In genomic region chr19:47067924-47068611, GRCm38 (mm10) we compare ENCODE assay signal across 8 mouse cellular contexts. TPM values are rescaled to one million over a fixed set of nuclear protein-coding genes. Genes with fewer than 3 reads are reported as not detected.
DNase-seq lines count a peak whose midpoint lies in the region; ATAC-seq and TF ChIP-seq lines count a peak whose summit lies in the region.

No protein-coding gene starts in this region.

- H3K27me3 ChIP-seq in hindbrain, embryonic 16.5 days (replicated peaks; ENCODE audit: control insufficient read depth, insufficient read depth, low read length) = no peaks in the 10 kb centered on the region

- peaks cover 8% of the 10 kb centered on the region for H3K4me1 ChIP-seq in hindbrain, embryonic 16.5 days (ENCODE audit: control insufficient read depth, insufficient read depth, low read depth, low read length)

- TF ChIP-seq CTCF in left cerebral cortex, adult 2 months (IDR thresholded peaks at IDR 0.05) = peak; percentile 37

- H3K36me3 ChIP-seq in hindbrain, embryonic 16.5 days (ENCODE audit: control insufficient read depth, insufficient read depth, low read length) = peaks cover 9% of the 10 kb centered on the region
- H3K36me3 ChIP-seq in macrophage (ENCODE audit: inconsistent target) = peaks cover 21% of the 10 kb centered on the region

- peak overlapping the region; percentile 93 for H3K9ac ChIP-seq in hindbrain, embryonic 16.5 days (ENCODE audit: low read depth, low read length)

- DNase-seq in ZHBTc4 (ENCODE audit: low read depth, low spot score) = peak; percentile 94
- peak; percentile 63 to 78 for DNase-seq in cerebellum, postnatal 4 days (ENCODE audit: low spot score in 2 of 2)
- peak; percentile 84 for DNase-seq in gastrocnemius, adult 18-20 months (ENCODE audit: low spot score)
- DNase-seq in left cerebral cortex, adult 2 months (ENCODE audit: extremely low spot score in 1 of 2, low spot score in 2 of 2) = peak; percentile 83 to 86
- peak; percentile 89 for DNase-seq in right cerebral cortex, adult 18-20 months
- peak; percentile 70 for DNase-seq in urinary bladder, adult 2 months (ENCODE audit: low spot score)

- peaks cover 24% of the 10 kb centered on the region for H3K79me2 ChIP-seq in macrophage (ENCODE audit: inconsistent target)

- ATAC-seq in hindbrain, embryonic 16.5 days = peak; percentile 94

- peak overlapping the region; percentile 92 for H3K27ac ChIP-seq in hindbrain, embryonic 16.5 days (ENCODE audit: low read depth, low read length)
- peak overlapping the region; percentile 85 for H3K27ac ChIP-seq in left cerebral cortex, adult 2 months
- no peak overlapping the region for H3K27ac ChIP-seq in macrophage

- WGBS in hindbrain, embryonic 16.5 days = under 1% methylated on average over 60 of the region's 72 CpGs
- under 1% methylated on average over 67 of the region's 72 CpGs for WGBS in macrophage (ENCODE audit: missing documents)

- intact Hi-C loops in left cerebral cortex, adult 2 months (cut with DNase I) = loop anchor here (1.0 kb wide), 1 partner anchor 17 kb away; no protein-coding TSS in a partner anchor

- peak overlapping the region; percentile 77 for H3K4me2 ChIP-seq in hindbrain, embryonic 16.5 days (ENCODE audit: low read length)

- no peaks in the 10 kb centered on the region for H3K9me3 ChIP-seq in hindbrain, embryonic 16.5 days (ENCODE audit: control insufficient read depth, low read length)

- H3K4me3 ChIP-seq in hindbrain, embryonic 16.5 days (ENCODE audit: low read length) = peak overlapping the region; percentile 98
- H3K4me3 ChIP-seq in left cerebral cortex, adult 2 months = peak overlapping the region; percentile 96
- peak overlapping the region; percentile 56 for H3K4me3 ChIP-seq in macrophage (ENCODE audit: inconsistent target)

RNA-seq across cellular contexts. Expression of gene Taf5, which starts 0.5 kb away (rescaled TPM):
- 1 to 10 TPM; 2.3 to 2.4 TPM for total RNA-seq in gastrocnemius, adult 18-20 months (2021)
- 4.4 and 4.9 TPM in 2 replicates for polyA plus RNA-seq in hindbrain, embryonic 16.5 days (2015; fragmentation: Nextera tagmentation; extraction: Ambion mirVana)
- total RNA-seq in left cerebral cortex, adult 2 months (2021) = 1 to 10 TPM; 6.7 to 7.1 TPM
- 1 to 10 TPM; 1.3 to 7.4 (median 4.4) TPM for total RNA-seq in macrophage (2018; cell fraction: chromatin; rRNA removed)
- 1 to 10 TPM; 1.5 to 3.8 (median 2.8) TPM for total RNA-seq in macrophage (2018; cell fraction: cytosol; rRNA removed)
- 1 to 10 TPM; 1.2 to 9.3 (median 3.9) TPM for total RNA-seq in macrophage (2018; cell fraction: nucleus; rRNA removed)
- polyA plus RNA-seq in macrophage (2018) = 3.1 to 3.3 TPM (median 3.2 TPM) in 3 replicates
- 2.9 and 3.1 TPM in 2 replicates for polyA plus RNA-seq in urinary bladder, adult 2 months (2012; rRNA removed)

RNA-seq across cellular contexts. Expression of gene Pcgf6, which starts 17.4 kb away (rescaled TPM):
- total RNA-seq in gastrocnemius, adult 18-20 months (2021) = 1 to 10 TPM; 4.6 to 4.8 TPM
- polyA plus RNA-seq in hindbrain, embryonic 16.5 days (2015; fragmentation: Nextera tagmentation; extraction: Ambion mirVana) = 26.8 and 30.2 TPM in 2 replicates
- 10 to 100 TPM; 20.0 to 20.1 TPM for total RNA-seq in left cerebral cortex, adult 2 months (2021)
- 10 to 100 TPM in 20 of 26 experiments, 1 to 10 TPM in 6; 6.8 to 47.3 (median 26.9) TPM for total RNA-seq in macrophage (2018; cell fraction: chromatin; rRNA removed)
- 1 to 10 TPM; 2.1 to 7.8 (median 4.6) TPM for total RNA-seq in macrophage (2018; cell fraction: cytosol; rRNA removed)
- total RNA-seq in macrophage (2018; cell fraction: nucleus; rRNA removed) = 10 to 100 TPM in 15 of 26 experiments, 1 to 10 TPM in 11; 3.4 to 35.4 (median 11.6) TPM
- 4.3 to 11.3 TPM (median 6.7 TPM) in 3 replicates for polyA plus RNA-seq in macrophage (2018)
- polyA plus RNA-seq in urinary bladder, adult 2 months (2012; rRNA removed) = 25.4 and 34.1 TPM in 2 replicates

RNA-seq across cellular contexts. Expression of gene Usmg5, which starts 22.4 kb away (rescaled TPM):
- 1,000 to 10,000 TPM; 1,130 to 1,186 TPM for total RNA-seq in gastrocnemius, adult 18-20 months (2021)
- 1,339 and 1,421 TPM in 2 replicates for polyA plus RNA-seq in hindbrain, embryonic 16.5 days (2015; fragmentation: Nextera tagmentation; extraction: Ambion mirVana)
- total RNA-seq in left cerebral cortex, adult 2 months (2021) = 100 to 1,000 TPM; 682 to 687 TPM
- total RNA-seq in macrophage (2018; cell fraction: chromatin; rRNA removed) = 10 to 100 TPM; 15.6 to 58.9 (median 27.9) TPM
- total RNA-seq in macrophage (2018; cell fraction: cytosol; rRNA removed) = 100 to 1,000 TPM; 352 to 833 (median 521) TPM
- 100 to 1,000 TPM in 6 of 26 experiments, 10 to 100 TPM in 20; 25.8 to 161 (median 72.6) TPM for total RNA-seq in macrophage (2018; cell fraction: nucleus; rRNA removed)
- polyA plus RNA-seq in macrophage (2018) = 471 to 670 TPM (median 529 TPM) in 3 replicates
- 429 and 491 TPM in 2 replicates for polyA plus RNA-seq in urinary bladder, adult 2 months (2012; rRNA removed)

RNA-seq across cellular contexts. Expression of gene Pdcd11, which starts 22.5 kb away (rescaled TPM):
- total RNA-seq in gastrocnemius, adult 18-20 months (2021) = 1 to 10 TPM; 7.4 to 8.0 TPM
- 4.4 and 5.0 TPM in 2 replicates for polyA plus RNA-seq in hindbrain, embryonic 16.5 days (2015; fragmentation: Nextera tagmentation; extraction: Ambion mirVana)
- 10 to 100 TPM; 15.6 to 16.4 TPM for total RNA-seq in left cerebral cortex, adult 2 months (2021)
- 10 to 100 TPM; 25.8 to 67.9 (median 39.1) TPM for total RNA-seq in macrophage (2018; cell fraction: chromatin; rRNA removed)
- total RNA-seq in macrophage (2018; cell fraction: cytosol; rRNA removed) = 10 to 100 TPM in 16 of 26 experiments, 1 to 10 TPM in 10; 6.2 to 14.7 (median 10.7) TPM
- total RNA-seq in macrophage (2018; cell fraction: nucleus; rRNA removed) = 10 to 100 TPM; 16.4 to 41.5 (median 21.0) TPM
- 9.7 to 16.3 TPM (median 12.2 TPM) in 3 replicates for polyA plus RNA-seq in macrophage (2018)
- polyA plus RNA-seq in urinary bladder, adult 2 months (2012; rRNA removed) = 12.7 and 15.1 TPM in 2 replicates

RNA-seq across cellular contexts. Expression of gene Nt5c2, which starts 53.1 kb away (rescaled TPM):
- total RNA-seq in gastrocnemius, adult 18-20 months (2021) = 10 to 100 TPM; 11.4 to 12.3 TPM
- polyA plus RNA-seq in hindbrain, embryonic 16.5 days (2015; fragmentation: Nextera tagmentation; extraction: Ambion mirVana) = 77.6 and 80.6 TPM in 2 replicates
- total RNA-seq in left cerebral cortex, adult 2 months (2021) = 10 to 100 TPM; 73.7 to 82.1 TPM
- 100 to 1,000 TPM in 17 of 26 experiments, 10 to 100 TPM in 9; 27.4 to 302 (median 150) TPM for total RNA-seq in macrophage (2018; cell fraction: chromatin; rRNA removed)
- 10 to 100 TPM; 27.9 to 50.7 (median 38.9) TPM for total RNA-seq in macrophage (2018; cell fraction: cytosol; rRNA removed)
- 100 to 1,000 TPM in 6 of 26 experiments, 10 to 100 TPM in 20; 22.1 to 136 (median 68.3) TPM for total RNA-seq in macrophage (2018; cell fraction: nucleus; rRNA removed)
- 37.6 to 49.9 TPM (median 47.8 TPM) in 3 replicates for polyA plus RNA-seq in macrophage (2018)
- 34.1 and 36.3 TPM in 2 replicates for polyA plus RNA-seq in urinary bladder, adult 2 months (2012; rRNA removed)
